Mouse (Mus musculus) limb, embryonic 15.5 days (tissue): ENCODE measurements around the gene Tm6sf1. TPM values are rescaled to one million over a fixed set of nuclear protein-coding genes. Genes with fewer than 3 reads are reported as not detected.
A peak's percentile ranks its signal among the peaks of the same experiment; 100 is the strongest.

ENCODE experiments used
- ATAC-seq: fragments of 200-750 bp; cut with Nextera tagmentation; 2 replicates; pipeline ENCODE4 v1.8.0; 2017; ENCODE audit warnings: low read depth, moderate TSS enrichment; ENCODE audit not compliant: insufficient number of reproducible peaks, low FRiP score, low TSS enrichment
- H3K27ac ChIP-seq: fragments of 300-500 bp; sonication (generic); 2 replicates; pipeline ENCODE4 v1.5.1; 2015; ENCODE audit warnings: moderate library complexity, mild to moderate bottlenecking, inconsistent platforms
- H3K27me3 ChIP-seq: fragments of 300-500 bp; sonication (generic); 2 replicates; pipeline ENCODE4 v1.6.1; 2015; ENCODE audit warnings: inconsistent platforms
- H3K36me3 ChIP-seq: fragments of 300-500 bp; sonication (generic); 2 replicates; pipeline ENCODE4 v1.6.1; 2015; ENCODE audit warnings: inconsistent platforms
- H3K4me1 ChIP-seq: fragments of 300-500 bp; sonication (generic); 2 replicates; pipeline ENCODE4 v1.6.1; 2015; ENCODE audit warnings: inconsistent platforms
- H3K4me2 ChIP-seq: fragments of 300-500 bp; sonication (generic); 2 replicates; pipeline ENCODE4 v1.6.1; 2015; ENCODE audit warnings: mild to moderate bottlenecking, inconsistent platforms
- H3K4me3 ChIP-seq: fragments of 300-500 bp; sonication (generic); 2 replicates; pipeline ENCODE4 v1.5.1; 2015; ENCODE audit warnings: mild to moderate bottlenecking, inconsistent platforms
- H3K9ac ChIP-seq: fragments of 300-500 bp; sonication (generic); 2 replicates; pipeline ENCODE4 v1.6.1; 2015; ENCODE audit warnings: inconsistent platforms
- H3K9me3 ChIP-seq: fragments of 300-500 bp; sonication (generic); 2 replicates; pipeline ENCODE4 v1.6.1; 2016; ENCODE audit warnings: inconsistent platforms
- WGBS: fragments of 180-500 bp; shearing (Covaris S2); methylation state at CpG from one replicate; pipeline ENCODE4 v1.1.7; 2015; 5-methylcytosine and 5-hydroxymethylcytosine counted together
- polyA plus RNA-seq: library from polyadenylated mRNA; unstranded; fragments of >200 nt; fragmentation: Nextera tagmentation; extraction: Ambion mirVana; gene quantifications from 2 replicates; pipeline ENCODE4 v1.2.1, GENCODE M21; 2015

The Tm6sf1 gene
- polyA plus RNA-seq, 1 experiment from 2014 or later: 16.6 TPM

GRCm38 (mm10) chr7:81854568-81855307, 4.1 kb upstream of the Tm6sf1 start:
- ATAC-seq: peak; percentile 55; the same call in 1 of the 2 replicates
- WGBS: 71% methylated on average over 8 of the region's 8 CpGs

GRCm38 (mm10) chr7:81855694-81856093, 3.1 kb upstream of the Tm6sf1 start, which contains the start of gene Gm10160:
TSS of gene Gm10160 (minus strand) at chr7:81855794.
- Histone ChIP-seq H3K36me3 (no peaks in the 10 kb centered on the region), H3K9me3 (no peaks in the 10 kb centered on the region), H3K4me1 (peaks cover 22% of the 10 kb centered on the region), H3K4me3 (no peak within 1 kb of the TSS), H3K27ac (no peak within 1 kb of the TSS; the same call in 1 of the 2 replicates), H3K9ac (no peak within 1 kb of the TSS), H3K27me3 (peaks cover 32% of the 10 kb centered on the region), H3K4me2 (no peak within 1 kb of the TSS)
- no peak for ATAC-seq
- 79% methylated on average over 1 of the region's 1 CpGs for WGBS

More at GRCm38 (mm10) chr7:81854568-81855307, 4.1 kb upstream of the Tm6sf1 start:
- H3K4me1 ChIP-seq: peaks cover 15% of the 10 kb centered on the region
- no peaks in the 10 kb centered on the region for H3K36me3 ChIP-seq
- H3K27me3 ChIP-seq: peaks cover 25% of the 10 kb centered on the region
- H3K4me3 ChIP-seq: no peak overlapping the region
- H3K9me3 ChIP-seq: no peaks in the 10 kb centered on the region
- H3K9ac ChIP-seq: no peak overlapping the region
- no peak overlapping the region for H3K4me2 ChIP-seq
- no peak overlapping the region; the same call in 1 of the 2 replicates for H3K27ac ChIP-seq

- Histone ChIP-seq H3K27ac (no peak overlapping the region), H3K36me3 (no peaks in the 10 kb centered on the region), H3K4me1 (peaks cover 22% of the 10 kb centered on the region), H3K9ac (no peak overlapping the region), H3K4me2 (no peak overlapping the region), H3K4me3 (no peak overlapping the region), H3K27me3 (peaks cover 32% of the 10 kb centered on the region), H3K9me3 (no peaks in the 10 kb centered on the region)
- 66% methylated on average over 4 of the region's 4 CpGs for whole genome bisulfite sequencing
- no peak for ATAC-seq
Measured at GRCm38 (mm10) chr7:81856221-81856620, 2.6 kb upstream of the Tm6sf1 start.

GRCm38 (mm10) chr7:81858236-81858635, 565 bp upstream of the Tm6sf1 start:
- H3K27ac ChIP-seq: 0 out of 2 replicates have a peak overlapping the region, but pooled peaks have one; percentile 3
- H3K36me3 ChIP-seq: no peaks in the 10 kb centered on the region
- peak overlapping the region; percentile 97; the same call in 1 of the 2 replicates for H3K4me2 ChIP-seq
- no peaks in the 10 kb centered on the region for H3K9me3 ChIP-seq
- peaks cover 22% of the 10 kb centered on the region for H3K4me1 ChIP-seq
- H3K27me3 ChIP-seq: peaks cover 37% of the 10 kb centered on the region
- 14% methylated on average over 9 of the region's 9 CpGs for WGBS
- no peak for ATAC-seq
- H3K9ac ChIP-seq: no peak overlapping the region
- 0 out of 2 replicates have a peak overlapping the region, but pooled peaks have one; percentile 57 for H3K4me3 ChIP-seq

- H3K27me3 ChIP-seq: peaks cover 37% of the 10 kb centered on the region
- 39% methylated on average over 11 of the region's 11 CpGs for WGBS
Measured at GRCm38 (mm10) chr7:81860071-81860470, 1.3 kb downstream of the Tm6sf1 start.

GRCm38 (mm10) chr7:81860996-81861395, 2.2 kb downstream of the Tm6sf1 start:
- Histone ChIP-seq H3K4me1 (peaks cover 22% of the 10 kb centered on the region), H3K9ac (no peak overlapping the region), H3K4me3 (no peak overlapping the region), H3K27me3 (peaks cover 37% of the 10 kb centered on the region), H3K4me2 (peak overlapping the region; percentile 14; the same call in 1 of the 2 replicates), H3K27ac (no peak overlapping the region), H3K36me3 (no peaks in the 10 kb centered on the region), H3K9me3 (no peaks in the 10 kb centered on the region)
- 70% methylated on average over 5 of the region's 5 CpGs for WGBS
- ATAC-seq: no peak

More at GRCm38 (mm10) chr7:81860071-81860470, 1.3 kb downstream of the Tm6sf1 start:
- no peaks in the 10 kb centered on the region for H3K9me3 ChIP-seq
- peak overlapping the region; percentile 97; the same call in 1 of the 2 replicates for H3K4me2 ChIP-seq
- H3K27ac ChIP-seq: peak overlapping the region; percentile 47
- peaks cover 22% of the 10 kb centered on the region for H3K4me1 ChIP-seq
- no peaks in the 10 kb centered on the region for H3K36me3 ChIP-seq
- peak overlapping the region; percentile 57 for H3K4me3 ChIP-seq
- no peak for ATAC-seq
- H3K9ac ChIP-seq: no peak overlapping the region

- H3K4me1 ChIP-seq: peaks cover 22% of the 10 kb centered on the region
- 90% methylated on average over 2 of the region's 2 CpGs for WGBS
- no peak overlapping the region for H3K4me3 ChIP-seq
- ATAC-seq: no peak
- H3K27me3 ChIP-seq: peaks cover 37% of the 10 kb centered on the region
- H3K4me2 ChIP-seq: no peak overlapping the region
- no peaks in the 10 kb centered on the region for H3K36me3 ChIP-seq
- H3K27ac ChIP-seq: no peak overlapping the region
- H3K9me3 ChIP-seq: no peaks in the 10 kb centered on the region
- H3K9ac ChIP-seq: no peak overlapping the region
Measured at GRCm38 (mm10) chr7:81861461-81861860, 2.7 kb downstream of the Tm6sf1 start.

- Histone ChIP-seq H3K27ac (no peak overlapping the region), H3K4me3 (no peak overlapping the region), H3K9ac (no peak overlapping the region), H3K4me1 (peaks cover 22% of the 10 kb centered on the region), H3K27me3 (peaks cover 36% of the 10 kb centered on the region), H3K4me2 (no peak overlapping the region), H3K36me3 (no peaks in the 10 kb centered on the region), H3K9me3 (no peaks in the 10 kb centered on the region)
- no peak for ATAC-seq
- WGBS: 66% methylated on average over 4 of the region's 4 CpGs
Measured at GRCm38 (mm10) chr7:81861921-81862320, 3.1 kb downstream of the Tm6sf1 start.

GRCm38 (mm10) chr7:81862587-81863583, 4.1 kb downstream of the Tm6sf1 start:
- 71% methylated on average over 24 of the region's 24 CpGs for WGBS
- H3K27ac ChIP-seq: peak overlapping the region; percentile 54; the same call in 1 of the 2 replicates
- no peak overlapping the region for H3K4me2 ChIP-seq
- no peaks in the 10 kb centered on the region for H3K36me3 ChIP-seq
- H3K4me1 ChIP-seq: peaks cover 22% of the 10 kb centered on the region
- peaks cover 29% of the 10 kb centered on the region for H3K27me3 ChIP-seq
- ATAC-seq: 0 out of 2 replicates have a peak, but pooled peaks have one; percentile 45
- H3K9me3 ChIP-seq: no peaks in the 10 kb centered on the region
- no peak overlapping the region for H3K4me3 ChIP-seq
- no peak overlapping the region for H3K9ac ChIP-seq

- H3K4me2 ChIP-seq: no peak overlapping the region
- H3K27ac ChIP-seq: no peak overlapping the region
- no peak for ATAC-seq
- H3K9ac ChIP-seq: no peak overlapping the region
- 87% methylated on average over 6 of the region's 6 CpGs for WGBS
- no peak overlapping the region for H3K4me3 ChIP-seq
- peaks cover 14% of the 10 kb centered on the region; the same call in 1 of the 2 replicates for H3K27me3 ChIP-seq
- no peaks in the 10 kb centered on the region for H3K9me3 ChIP-seq
- peaks cover 9% of the 10 kb centered on the region for H3K4me1 ChIP-seq
- no peaks in the 10 kb centered on the region for H3K36me3 ChIP-seq
Measured at GRCm38 (mm10) chr7:81864552-81864951, 5.8 kb downstream of the Tm6sf1 start.

GRCm38 (mm10) chr7:81865937-81866336, 7.1 kb downstream of the Tm6sf1 start:
- WGBS: 88% methylated on average over 6 of the region's 6 CpGs
- H3K9ac ChIP-seq: no peak overlapping the region
- no peak overlapping the region for H3K4me2 ChIP-seq
- no peaks in the 10 kb centered on the region for H3K4me1 ChIP-seq
- H3K4me3 ChIP-seq: no peak overlapping the region
- H3K9me3 ChIP-seq: no peaks in the 10 kb centered on the region
- H3K27me3 ChIP-seq: 0 out of 2 replicates have a peak, but pooled peaks cover 6% of the 10 kb centered on the region
- no peaks in the 10 kb centered on the region for H3K36me3 ChIP-seq
- no peak overlapping the region for H3K27ac ChIP-seq
- no peak for ATAC-seq
